In the genomic region with DNA sequence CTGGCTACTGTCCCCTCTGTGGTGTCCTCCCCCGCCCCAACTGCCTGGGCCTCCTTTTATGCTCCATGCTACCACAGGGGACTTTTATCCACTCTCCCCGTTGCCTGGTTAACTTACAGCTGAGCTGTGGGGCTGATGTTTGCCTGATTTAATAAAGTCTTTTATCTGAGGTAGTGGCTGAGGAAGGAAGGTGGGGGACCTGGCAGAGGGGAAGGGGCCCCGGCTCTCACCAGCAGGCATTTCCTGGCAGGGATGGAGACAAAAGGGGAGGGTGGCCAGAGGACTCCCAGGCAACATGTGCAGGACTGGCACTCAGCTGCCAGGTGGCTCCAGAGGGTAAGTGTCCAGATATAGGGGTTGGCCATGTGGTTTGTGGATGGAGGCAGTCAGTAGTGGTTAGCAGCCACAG, we compare ENCODE assay signal across 11 mouse cellular contexts. TPM values are rescaled to one million over a fixed set of nuclear protein-coding genes. Genes with fewer than 3 reads are reported as not detected.
DNase-seq lines count a peak whose midpoint lies in the region; ATAC-seq lines count a peak whose summit lies in the region.
"Had no signal": no experiment of that assay in that cellular context is flagged by ENCODE, and none has a peak within 500 bp of the region (broad histone marks: within the 10 kb centered on the region; RNA-seq: fewer than 3 reads in every experiment).

No protein-coding gene starts in this region.

- no peak overlapping the region for H3K27ac ChIP-seq in embryonic facial prominence, embryonic 14.5 days (replicated peaks; ENCODE audit: low read depth, low read length)
- H3K27ac ChIP-seq in hindbrain, embryonic 12.5 days, result no peak overlapping the region
- no peak overlapping the region for H3K27ac ChIP-seq in midbrain, embryonic 14.5 days (replicated peaks; ENCODE audit: low read depth, low read length)

- DNase-seq in embryonic facial prominence, embryonic 14.5 days (ENCODE audit: low spot score), result peak; percentile 24
- peak; percentile 38 for DNase-seq in midbrain, embryonic 14.5 days
- DNase-seq in layer of hippocampus, postnatal 10 days (ENCODE audit: low spot score in 2 of 2), result no peak
- no peak for DNase-seq in cerebellum, adult 11-12 months
- DNase-seq in lung, postnatal 36 days, result no peak
- DNase-seq: heart, adult 18-20 months; lung, postnatal 14 days had no signal

- H3K36me3 ChIP-seq in embryonic facial prominence, embryonic 14.5 days (ENCODE audit: control insufficient read depth, insufficient read depth, low read length), result no peaks in the 10 kb centered on the region
- no peaks in the 10 kb centered on the region for H3K36me3 ChIP-seq in hindbrain, embryonic 12.5 days
- H3K36me3 ChIP-seq in midbrain, embryonic 14.5 days (ENCODE audit: control insufficient read depth, insufficient read depth, low read length), result no peaks in the 10 kb centered on the region

- no peaks in the 10 kb centered on the region for H3K9me3 ChIP-seq in embryonic facial prominence, embryonic 14.5 days (ENCODE audit: control insufficient read depth, low read length)
- H3K9me3 ChIP-seq in hindbrain, embryonic 12.5 days (replicated peaks), result no peaks in the 10 kb centered on the region
- no peaks in the 10 kb centered on the region for H3K9me3 ChIP-seq in midbrain, embryonic 14.5 days (ENCODE audit: control insufficient read depth, low read length)

- no peak overlapping the region for H3K9ac ChIP-seq in embryonic facial prominence, embryonic 14.5 days (ENCODE audit: low read depth, low read length)
- no peak overlapping the region for H3K9ac ChIP-seq in hindbrain, embryonic 12.5 days
- H3K9ac ChIP-seq in midbrain, embryonic 14.5 days (replicated peaks; ENCODE audit: low read length), result no peak overlapping the region

- no peak overlapping the region for H3K4me3 ChIP-seq in embryonic facial prominence, embryonic 14.5 days (ENCODE audit: low read depth, low read length)
- H3K4me3 ChIP-seq in hindbrain, embryonic 12.5 days, result no peak overlapping the region
- no peak overlapping the region for H3K4me3 ChIP-seq in midbrain, embryonic 14.5 days (replicated peaks; ENCODE audit: low read depth, low read length)

- peak overlapping the region; percentile 5; the same call in 1 of the 2 replicates for H3K4me2 ChIP-seq in embryonic facial prominence, embryonic 14.5 days (ENCODE audit: low read depth, low read length)
- no peak overlapping the region for H3K4me2 ChIP-seq in hindbrain, embryonic 12.5 days (replicated peaks)
- H3K4me2 ChIP-seq in midbrain, embryonic 14.5 days (ENCODE audit: low read length), result no peak overlapping the region

- WGBS in embryonic facial prominence, embryonic 14.5 days, result 36% methylated on average over 3 of the region's 3 CpGs
- WGBS in hindbrain, embryonic 12.5 days, result 18% methylated on average over 3 of the region's 3 CpGs
- 11% methylated on average over 3 of the region's 3 CpGs for WGBS in midbrain, embryonic 14.5 days

- H3K4me1 ChIP-seq in embryonic facial prominence, embryonic 14.5 days (ENCODE audit: control insufficient read depth, insufficient read depth, low read length), result peaks cover 10% of the 10 kb centered on the region; the same call in 1 of the 2 replicates
- peaks cover 19% of the 10 kb centered on the region for H3K4me1 ChIP-seq in hindbrain, embryonic 12.5 days
- peaks cover 15% of the 10 kb centered on the region; the same call in 1 of the 2 replicates for H3K4me1 ChIP-seq in midbrain, embryonic 14.5 days (ENCODE audit: control insufficient read depth, insufficient read depth, low read length)

- H3K27me3 ChIP-seq in embryonic facial prominence, embryonic 14.5 days (replicated peaks; ENCODE audit: control insufficient read depth, insufficient read depth, low read length), result peaks cover 16% of the 10 kb centered on the region
- peaks cover 96% of the 10 kb centered on the region for H3K27me3 ChIP-seq in hindbrain, embryonic 12.5 days
- peaks cover 52% of the 10 kb centered on the region for H3K27me3 ChIP-seq in midbrain, embryonic 14.5 days (ENCODE audit: control insufficient read depth, insufficient read depth, low read length)

- peak; percentile 22; the same call in 1 of the 2 replicates for ATAC-seq in common myeloid progenitor, adult 5-6 weeks (replicated peaks; ENCODE audit: low read depth, poor library complexity, severe bottlenecking)
- ATAC-seq in embryonic facial prominence, embryonic 14.5 days (ENCODE audit: low read depth), result peak; percentile 73; the same call in 1 of the 2 replicates
- ATAC-seq in hindbrain, embryonic 12.5 days (ENCODE audit: low FRiP score), result 0 out of 2 replicates have a peak, but pooled peaks have one; percentile 32
- no peak; the same call in 1 of the 2 replicates for ATAC-seq in midbrain, embryonic 14.5 days (ENCODE audit: low FRiP score, low TSS enrichment)
- ATAC-seq: inflammation-experienced regulatory T-cells, adult 6 months had no signal

RNA-seq across cellular contexts. Expression of a gene that starts 51.4 kb away (rescaled TPM):
- not detected in 2 replicates for total RNA-seq in common myeloid progenitor, adult 5-6 weeks (2017)
- 1.1 and 1.3 TPM in 2 replicates for polyA plus RNA-seq in embryonic facial prominence, embryonic 14.5 days (2014; fragmentation: Nextera tagmentation; extraction: Ambion mirVana)
- polyA plus RNA-seq in hindbrain, embryonic 12.5 days (2016; fragmentation: Nextera tagmentation; extraction: Ambion mirVana), result 2.8 and 3.4 TPM in 2 replicates
- polyA plus RNA-seq in midbrain, embryonic 14.5 days (2014; fragmentation: Nextera tagmentation; extraction: Ambion mirVana), result 5.6 and 7.8 TPM in 2 replicates
- total RNA-seq in layer of hippocampus, postnatal 10 days (2021), result 10 to 100 TPM; 36.0 to 44.8 TPM
- total RNA-seq: heart, adult 18-20 months; liver, adult 2 months had no signal
- polyA plus RNA-seq: inflammation-experienced regulatory T-cells, adult 6 months; liver, adult 2 months had no signal

Comparison
In these comparisons a context has a peak if more than half of its experiments do, and no peak if none do; other contexts are left out.
1. DNase-seq: peak in embryonic facial prominence, embryonic 14.5 days (single experiment) and midbrain, embryonic 14.5 days (single experiment); none in layer of hippocampus, postnatal 10 days (0 of 2), cerebellum, adult 11-12 months (single experiment) and lung, postnatal 36 days (single experiment).